Mouse (Mus musculus): Measurements from ENCODE around the gene Ttc7b. TPM values are rescaled to one million over a fixed set of nuclear protein-coding genes. Genes with fewer than 3 reads are reported as not detected.

Ttc7b gene
- polyA plus RNA-seq, 1 experiment, result 18.2 TPM

GRCm38 (mm10) chr12:100553675-100554074 is 33.0 kb upstream of the Ttc7b start:
- TF ChIP-seq POLR2A (IDR thresholded peaks at IDR 0.05; ENCODE audit: insufficient read length, low read depth), result no peak
- TF ChIP-seq TCF12 (IDR thresholded peaks at IDR 0.05; ENCODE audit: insufficient read depth, poor library complexity, severe bottlenecking), result no peak
- H3K27me3 ChIP-seq (ENCODE audit: control insufficient read depth, insufficient read depth, insufficient read length), result no peaks in the 10 kb centered on the region
- H3K4me3 ChIP-seq, result no peak overlapping the region
- H3K79me2 ChIP-seq (ENCODE audit: control insufficient read depth, insufficient read depth), result no peaks in the 10 kb centered on the region
- H3K4me2 ChIP-seq (ENCODE audit: low read depth), result no peak overlapping the region
- H3K36me3 ChIP-seq (ENCODE audit: control insufficient read depth, insufficient read depth), result no peaks in the 10 kb centered on the region
- H3ac ChIP-seq (ENCODE audit: control insufficient read depth, insufficient read length), result no peak overlapping the region

- Histone ChIP-seq H3K27me3 (ENCODE audit: control insufficient read depth, insufficient read depth, insufficient read length) (no peaks in the 10 kb centered on the region), H3K4me2 (ENCODE audit: low read depth) (no peak overlapping the region), H3K36me3 (ENCODE audit: control insufficient read depth, insufficient read depth) (no peaks in the 10 kb centered on the region), H3K79me2 (ENCODE audit: control insufficient read depth, insufficient read depth) (no peaks in the 10 kb centered on the region), H3ac (ENCODE audit: control insufficient read depth, insufficient read length) (no peak overlapping the region), H3K4me3 (no peak overlapping the region)
- no peak for TF ChIP-seq POLR2AphosphoS2 (IDR thresholded peaks at IDR 0.05; ENCODE audit: insufficient read length, low read depth)
- no peak for TF ChIP-seq REST (IDR thresholded peaks at IDR 0.05; ENCODE audit: insufficient read depth, insufficient read length)
- TF ChIP-seq CEBPB (IDR thresholded peaks at IDR 0.05; ENCODE audit: insufficient read depth, poor library complexity, severe bottlenecking), result no peak
- TF ChIP-seq SRF (IDR thresholded peaks at IDR 0.05; ENCODE audit: control insufficient read depth, insufficient read length, low read depth), result no peak
- TF ChIP-seq MYOD1 (IDR thresholded peaks at IDR 0.05; ENCODE audit: control insufficient read depth in 1 of 3, insufficient read length in 2 of 3, low read depth in 2 of 3), result no peak
- no peak for TF ChIP-seq TCF12 (IDR thresholded peaks at IDR 0.05; ENCODE audit: insufficient read depth, poor library complexity, severe bottlenecking)
- TF ChIP-seq MAX (IDR thresholded peaks at IDR 0.05; ENCODE audit: low read depth), result no peak
- no peak for TF ChIP-seq MYOG (IDR thresholded peaks at IDR 0.05; ENCODE audit: control insufficient read depth in 1 of 3, insufficient read depth in 1 of 3, insufficient read length in 2 of 3, low read depth in 2 of 3)
- TF ChIP-seq USF1 (IDR thresholded peaks at IDR 0.05; ENCODE audit: low read depth), result no peak
- no peak for TF ChIP-seq POLR2A (IDR thresholded peaks at IDR 0.05; ENCODE audit: insufficient read length, low read depth)
- TF ChIP-seq TCF3 (IDR thresholded peaks at IDR 0.05; ENCODE audit: insufficient read length, low read depth), result no peak
- TF ChIP-seq E2F4 (IDR thresholded peaks at IDR 0.05; ENCODE audit: insufficient read depth), result no peak
Measured at GRCm38 (mm10) chr12:100551972-100552371, 31.3 kb upstream of the Ttc7b start.

- H3K4me2 ChIP-seq (ENCODE audit: low read depth), result no peak overlapping the region
- H3K36me3 ChIP-seq (ENCODE audit: control insufficient read depth, insufficient read depth), result no peaks in the 10 kb centered on the region
- no peaks in the 10 kb centered on the region for H3K27me3 ChIP-seq (ENCODE audit: control insufficient read depth, insufficient read depth, insufficient read length)
- H3ac ChIP-seq (ENCODE audit: control insufficient read depth, insufficient read length), result no peak overlapping the region
- no peaks in the 10 kb centered on the region for H3K79me2 ChIP-seq (ENCODE audit: control insufficient read depth, insufficient read depth)
- TF ChIP-seq MAX (IDR thresholded peaks at IDR 0.05; ENCODE audit: low read depth), result no peak
- TF ChIP-seq REST (IDR thresholded peaks at IDR 0.05; ENCODE audit: insufficient read depth, insufficient read length), result no peak
- no peak for TF ChIP-seq POLR2AphosphoS2 (IDR thresholded peaks at IDR 0.05; ENCODE audit: insufficient read length, low read depth)
- no peak for TF ChIP-seq TCF3 (IDR thresholded peaks at IDR 0.05; ENCODE audit: insufficient read length, low read depth)
- TF ChIP-seq TCF12 (IDR thresholded peaks at IDR 0.05; ENCODE audit: insufficient read depth, poor library complexity, severe bottlenecking), result no peak
- TF ChIP-seq POLR2A (IDR thresholded peaks at IDR 0.05; ENCODE audit: insufficient read length, low read depth), result no peak
- no peak for TF ChIP-seq CEBPB (IDR thresholded peaks at IDR 0.05; ENCODE audit: insufficient read depth, poor library complexity, severe bottlenecking)
- H3K4me3 ChIP-seq, result no peak overlapping the region
Measured at GRCm38 (mm10) chr12:100544194-100544567, 23.6 kb upstream of the Ttc7b start.

- H3K4me2 ChIP-seq (ENCODE audit: low read depth), result no peak overlapping the region
- H3ac ChIP-seq (ENCODE audit: control insufficient read depth, insufficient read length), result no peak overlapping the region
- no peak overlapping the region for H3K4me3 ChIP-seq
- TF ChIP-seq SRF (IDR thresholded peaks at IDR 0.05; ENCODE audit: control insufficient read depth, insufficient read length, low read depth), result no peak
- no peak for TF ChIP-seq CEBPB (IDR thresholded peaks at IDR 0.05; ENCODE audit: insufficient read depth, poor library complexity, severe bottlenecking)
- no peak for TF ChIP-seq POLR2A (IDR thresholded peaks at IDR 0.05; ENCODE audit: insufficient read length, low read depth)
- no peak for TF ChIP-seq E2F4 (IDR thresholded peaks at IDR 0.05; ENCODE audit: insufficient read depth)
- TF ChIP-seq POLR2AphosphoS2 (IDR thresholded peaks at IDR 0.05; ENCODE audit: insufficient read length, low read depth), result no peak
- TF ChIP-seq REST (IDR thresholded peaks at IDR 0.05; ENCODE audit: insufficient read depth, insufficient read length), result no peak
- no peak for TF ChIP-seq USF1 (IDR thresholded peaks at IDR 0.05; ENCODE audit: low read depth)
- no peak for TF ChIP-seq MYOD1 (IDR thresholded peaks at IDR 0.05; ENCODE audit: control insufficient read depth in 1 of 3, insufficient read length in 2 of 3, low read depth in 2 of 3)
- no peak for TF ChIP-seq TCF12 (IDR thresholded peaks at IDR 0.05; ENCODE audit: insufficient read depth, poor library complexity, severe bottlenecking)
- TF ChIP-seq TCF3 (IDR thresholded peaks at IDR 0.05; ENCODE audit: insufficient read length, low read depth), result no peak
- TF ChIP-seq MAX (IDR thresholded peaks at IDR 0.05; ENCODE audit: low read depth), result no peak
- no peak for TF ChIP-seq MYOG (IDR thresholded peaks at IDR 0.05; ENCODE audit: control insufficient read depth in 1 of 3, insufficient read depth in 1 of 3, insufficient read length in 2 of 3, low read depth in 2 of 3)
- H3K27me3 ChIP-seq (ENCODE audit: control insufficient read depth, insufficient read depth, insufficient read length), result no peaks in the 10 kb centered on the region
- H3K79me2 ChIP-seq (ENCODE audit: control insufficient read depth, insufficient read depth), result no peaks in the 10 kb centered on the region
- no peaks in the 10 kb centered on the region for H3K36me3 ChIP-seq (ENCODE audit: control insufficient read depth, insufficient read depth)
Measured at GRCm38 (mm10) chr12:100543437-100544193, 23.0 kb upstream of the Ttc7b start.

- Histone ChIP-seq H3K4me3 (no peak overlapping the region), H3K79me2 (ENCODE audit: control insufficient read depth, insufficient read depth) (no peaks in the 10 kb centered on the region), H3K4me2 (ENCODE audit: low read depth) (no peak overlapping the region), H3ac (ENCODE audit: control insufficient read depth, insufficient read length) (no peak overlapping the region), H3K27me3 (ENCODE audit: control insufficient read depth, insufficient read depth, insufficient read length) (no peaks in the 10 kb centered on the region), H3K36me3 (ENCODE audit: control insufficient read depth, insufficient read depth) (no peaks in the 10 kb centered on the region)
- TF ChIP-seq MYOG (IDR thresholded peaks at IDR 0.05; ENCODE audit: control insufficient read depth in 1 of 3, insufficient read depth in 1 of 3, insufficient read length in 2 of 3, low read depth in 2 of 3), result no peak
- no peak for TF ChIP-seq POLR2A (IDR thresholded peaks at IDR 0.05; ENCODE audit: insufficient read length, low read depth)
- TF ChIP-seq CEBPB (IDR thresholded peaks at IDR 0.05; ENCODE audit: insufficient read depth, poor library complexity, severe bottlenecking), result no peak
- TF ChIP-seq USF1 (IDR thresholded peaks at IDR 0.05; ENCODE audit: low read depth), result no peak
- TF ChIP-seq E2F4 (IDR thresholded peaks at IDR 0.05; ENCODE audit: insufficient read depth), result no peak
- no peak for TF ChIP-seq MAX (IDR thresholded peaks at IDR 0.05; ENCODE audit: low read depth)
- no peak for TF ChIP-seq POLR2AphosphoS2 (IDR thresholded peaks at IDR 0.05; ENCODE audit: insufficient read length, low read depth)
- no peak for TF ChIP-seq TCF3 (IDR thresholded peaks at IDR 0.05; ENCODE audit: insufficient read length, low read depth)
- TF ChIP-seq SRF (IDR thresholded peaks at IDR 0.05; ENCODE audit: control insufficient read depth, insufficient read length, low read depth), result no peak
- no peak for TF ChIP-seq TCF12 (IDR thresholded peaks at IDR 0.05; ENCODE audit: insufficient read depth, poor library complexity, severe bottlenecking)
- TF ChIP-seq REST (IDR thresholded peaks at IDR 0.05; ENCODE audit: insufficient read depth, insufficient read length), result no peak
Measured at GRCm38 (mm10) chr12:100542494-100542893, 21.9 kb upstream of the Ttc7b start.
